ENCODE assay signal across 8 mouse cellular contexts in genomic region chr16:8540859-8541314, GRCm38 (mm10). TPM values are rescaled to one million over a fixed set of nuclear protein-coding genes. Genes with fewer than 3 reads are reported as not detected.
DNase-seq lines count a peak whose midpoint lies in the region; ATAC-seq and TF ChIP-seq lines count a peak whose summit lies in the region.

No protein-coding gene starts in this region.

- H3K9me3 ChIP-seq in hindbrain, embryonic 15.5 days: no peaks in the 10 kb centered on the region
- H3K9me3 ChIP-seq in liver, postnatal 0 days (ENCODE audit: low read length): no peaks in the 10 kb centered on the region

- H3K4me3 ChIP-seq in hindbrain, embryonic 15.5 days: no peak overlapping the region
- H3K4me3 ChIP-seq in liver, postnatal 0 days (ENCODE audit: low read depth, low read length): no peak overlapping the region

- WGBS in hindbrain, embryonic 15.5 days: 22% methylated on average over 3 of the region's 3 CpGs
- 64% methylated on average over 3 of the region's 3 CpGs for WGBS in liver, postnatal 0 days (ENCODE audit: insufficient replicate concordance)

- DNase-seq in adrenal gland, adult (ENCODE audit: inconsistent age in 2 of 2, low spot score in 1 of 2): peak; percentile 87 to 93
- peak; percentile 79 for DNase-seq in cerebellum, adult 8-10 months
- peak; percentile 12 to 44 for DNase-seq in gastrocnemius, adult 8-10 months (ENCODE audit: low spot score in 2 of 2)
- DNase-seq in left cerebral cortex, postnatal 36 days (ENCODE audit: low spot score in 2 of 2): peak; percentile 77 to 78
- peak; percentile 81 for DNase-seq in ovary, adult 18-20 months (ENCODE audit: low spot score)
- no peak for DNase-seq in liver, postnatal 0 days

- no peak for TF ChIP-seq EP300 in liver, postnatal 0 days (IDR thresholded peaks at IDR 0.05; ENCODE audit: low read depth)

- no peak for TF ChIP-seq CTCF in liver, postnatal 0 days (IDR thresholded peaks at IDR 0.05; ENCODE audit: low read depth)

- no peaks in the 10 kb centered on the region for H3K36me3 ChIP-seq in hindbrain, embryonic 15.5 days
- no peaks in the 10 kb centered on the region for H3K36me3 ChIP-seq in liver, postnatal 0 days (replicated peaks; ENCODE audit: insufficient read depth, low read length)

- H3K27me3 ChIP-seq in hindbrain, embryonic 15.5 days: no peaks in the 10 kb centered on the region
- H3K27me3 ChIP-seq in liver, postnatal 0 days (ENCODE audit: insufficient read depth, low read length): no peaks in the 10 kb centered on the region

- peak overlapping the region; percentile 18 for H3K9ac ChIP-seq in hindbrain, embryonic 15.5 days
- no peak overlapping the region for H3K9ac ChIP-seq in liver, postnatal 0 days (replicated peaks)

- intact Hi-C loops in left cerebral cortex, postnatal 36 days (cut with DNase I): no loop called here

- peaks cover 39% of the 10 kb centered on the region for H3K4me1 ChIP-seq in hindbrain, embryonic 15.5 days (replicated peaks)
- no peaks in the 10 kb centered on the region for H3K4me1 ChIP-seq in liver, postnatal 0 days (ENCODE audit: insufficient read depth)

- peak overlapping the region; percentile 28 for H3K4me2 ChIP-seq in hindbrain, embryonic 15.5 days
- H3K4me2 ChIP-seq in liver, postnatal 0 days (ENCODE audit: low read depth, low read length): no peak overlapping the region

- peak overlapping the region; percentile 90 for H3K27ac ChIP-seq in hindbrain, embryonic 15.5 days (replicated peaks)
- no peak overlapping the region for H3K27ac ChIP-seq in liver, postnatal 0 days (ENCODE audit: low read depth)

- ATAC-seq in hindbrain, embryonic 15.5 days (ENCODE audit: low FRiP score, low read depth): peak; percentile 87
- ATAC-seq in liver, postnatal 0 days: no peak
- no peak for ATAC-seq in megakaryocyte-erythroid progenitor cell, adult 5-6 weeks (replicated peaks; ENCODE audit: low FRiP score, low TSS enrichment, poor library complexity, severe bottlenecking)

RNA-seq across cellular contexts. Expression of gene Abat, which starts 27.7 kb away (rescaled TPM):
- total RNA-seq in gastrocnemius, adult 8-10 months (2022): 1 to 10 TPM in 3 of 4 experiments, under 1 TPM in 1; 0.94 to 1.8 (median 1.5) TPM
- 82.8 and 85.6 TPM in 2 replicates for polyA plus RNA-seq in hindbrain, embryonic 15.5 days (2015; fragmentation: Nextera tagmentation; extraction: Ambion mirVana)
- 100 to 1,000 TPM; 155 to 158 TPM for total RNA-seq in left cerebral cortex, postnatal 36 days (2021)
- 37.8 and 39.1 TPM in 2 replicates for polyA plus RNA-seq in liver, postnatal 0 days (2015; fragmentation: Nextera tagmentation; extraction: Ambion mirVana)
- total RNA-seq in megakaryocyte-erythroid progenitor cell, adult 5-6 weeks (2014; fragmentation: Nextera tagmentation): not detected in 2 replicates
- total RNA-seq in megakaryocyte-erythroid progenitor cell, adult 5-6 weeks (2017): 0.65 and 1.2 TPM in 2 replicates

Comparison
In these comparisons a context has a peak if more than half of its experiments do, and no peak if none do; other contexts are left out.
1. RNA of gene Abat, which starts 27.7 kb away (total RNA-seq): 155 to 158 TPM in left cerebral cortex, postnatal 36 days; 0.94 to 1.8 TPM in gastrocnemius, adult 8-10 months and 0.65 to 1.2 TPM in megakaryocyte-erythroid progenitor cell, adult 5-6 weeks; every median in the first group is over 10 times any median in the second.